Mouse (Mus musculus) thymus, adult 2 months (tissue): ENCODE data around the gene Vav1. TPM values are rescaled to one million over a fixed set of nuclear protein-coding genes. Genes with fewer than 3 reads are reported as not detected.
"Not testable (repeated sequence)": the region's sequence is repeated elsewhere in the genome, so short reads cannot be mapped to it uniquely, and the experiment has no call there.

Experiments used
- DNase-seq: peaks from one replicate; pipeline ENCODE4 v3.0.0; 2021
- H3K27ac ChIP-seq: fragments of 200-500 bp; 2 replicates; pipeline ENCODE4 v1.5.1; 2012; ENCODE audit warnings: low read length, control low read depth; ENCODE audit not compliant: control insufficient read depth, insufficient read depth
- H3K27me3 ChIP-seq: fragments of 200-500 bp; 2 replicates; pipeline ENCODE4 v1.6.1; 2012; ENCODE audit warnings: mild to moderate bottlenecking, low read length, moderate library complexity, mixed read lengths; ENCODE audit not compliant: control insufficient read depth, insufficient read depth
- H3K36me3 ChIP-seq: fragments of 200-500 bp; 2 replicates; pipeline ENCODE4 v1.6.1; 2012; ENCODE audit warnings: mild to moderate bottlenecking, low read length, moderate library complexity; ENCODE audit not compliant: control insufficient read depth, insufficient read depth
- H3K4me1 ChIP-seq: fragments of 200-500 bp; replicated peaks from 2 replicates; pipeline ENCODE4 v1.6.1; 2012; ENCODE audit warnings: low read length; ENCODE audit not compliant: control insufficient read depth, insufficient read depth
- H3K4me3 ChIP-seq: fragments of 200-500 bp; 2 replicates; pipeline ENCODE4 v1.5.1; 2012; ENCODE audit warnings: mild to moderate bottlenecking, low read length, control low read depth, moderate library complexity; ENCODE audit not compliant: control insufficient read depth, insufficient read depth
- CTCF ChIP-seq: fragments of 200-500 bp; IDR thresholded peaks from 2 replicates; pipeline ENCODE4 v1.5.1; 2012; ENCODE audit warnings: mild to moderate bottlenecking, control low read depth, low read length, moderate library complexity, borderline replicate concordance; ENCODE audit not compliant: control insufficient read depth, poor library complexity, insufficient read depth; ENCODE audit errors: extremely low read depth
- POLR2A ChIP-seq: fragments of 200-500 bp; IDR thresholded peaks from 2 replicates; pipeline ENCODE4 v1.6.1; 2012; ENCODE audit warnings: mild to moderate bottlenecking, low read length, control low read depth, moderate library complexity; ENCODE audit not compliant: control insufficient read depth, poor library complexity, insufficient read depth; ENCODE audit errors: extremely low read depth
- WGBS: fragments of 180-500 bp; shearing (Covaris S2); methylation state at CpG from one replicate; pipeline ENCODE4 v1.1.7; 2018; 5-methylcytosine and 5-hydroxymethylcytosine counted together
- polyA plus RNA-seq: library from polyadenylated mRNA; depleted of rRNA; stranded (reverse); fragments of >200 nt; gene quantifications from 2 replicates; pipeline ENCODE4 v1.2.3, GENCODE M21; 2012

Vav1 gene
- polyA plus RNA-seq, 1 experiment = 137 TPM

DNA sequence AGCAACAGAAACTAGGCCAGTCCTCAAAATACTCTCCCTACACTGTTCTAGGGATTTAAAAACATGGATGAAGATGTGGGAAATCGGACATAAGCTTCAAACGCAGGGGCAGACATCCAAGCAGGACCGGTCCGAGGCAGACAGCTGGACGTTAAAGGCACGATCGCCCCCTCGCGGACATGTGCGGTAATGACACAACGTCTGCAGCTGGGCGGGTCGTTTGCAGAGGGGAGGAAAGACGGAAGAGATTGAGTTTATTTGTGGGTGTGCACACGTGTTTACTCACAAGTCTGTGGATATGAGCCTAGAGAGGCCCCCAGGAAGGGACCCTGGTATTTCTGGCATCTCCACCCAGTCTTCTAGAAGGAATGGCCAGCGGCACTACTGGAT, 55.9 kb downstream of the Vav1 start:
- TF ChIP-seq POLR2A (no peak), CTCF (peak; percentile 90)
- Histone ChIP-seq H3K36me3 (no peaks in the 10 kb centered on the region), H3K4me1 (peaks cover 9% of the 10 kb centered on the region), H3K27ac (no peak overlapping the region), H3K27me3 (no peaks in the 10 kb centered on the region), H3K4me3 (no peak overlapping the region)
- 6% methylated on average over 16 of the region's 16 CpGs for WGBS
- DNase-seq = peak; percentile 84

GRCm38 (mm10) chr17:57335194-57335593, 56.3 kb downstream of the Vav1 start:
- 43% methylated on average over 9 of the region's 9 CpGs for WGBS
- not testable (repeated sequence) for H3K27me3 ChIP-seq, H3K4me1 ChIP-seq, H3K4me3 ChIP-seq, H3K36me3 ChIP-seq, H3K27ac ChIP-seq, DNase-seq

- peaks cover 9% of the 10 kb centered on the region for H3K4me1 ChIP-seq
- no peak overlapping the region for H3K4me3 ChIP-seq
- H3K36me3 ChIP-seq = no peaks in the 10 kb centered on the region
- peak; percentile 89 for DNase-seq
- 14% methylated on average over 11 of the region's 11 CpGs for WGBS
- H3K27me3 ChIP-seq = no peaks in the 10 kb centered on the region
- TF ChIP-seq CTCF = peak; percentile 85
- no peak for TF ChIP-seq POLR2A
- H3K27ac ChIP-seq = no peak overlapping the region
Measured at GRCm38 (mm10) chr17:57335673-57336303, 56.9 kb downstream of the Vav1 start.

DNA sequence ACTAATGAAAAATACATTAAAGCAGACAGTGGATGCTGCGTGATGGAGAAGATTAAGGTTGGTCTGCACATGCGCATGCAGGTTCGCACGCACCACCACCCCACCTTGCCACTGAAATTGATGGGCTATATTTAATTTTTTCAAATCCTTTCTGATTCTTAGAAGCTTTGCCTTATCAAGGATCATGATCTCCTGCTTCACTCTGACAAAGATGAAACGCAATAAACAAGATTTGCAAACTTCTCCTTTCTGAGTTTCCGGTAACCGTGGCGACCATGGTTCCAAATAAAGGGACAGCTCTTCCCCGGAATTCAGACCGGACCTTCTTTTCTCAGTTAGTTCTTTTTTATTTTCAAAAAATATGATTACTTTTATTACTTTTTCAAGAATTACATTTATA, 59.1 kb downstream of the Vav1 start:
- 2% methylated on average over 10 of the region's 10 CpGs for WGBS
- H3K27ac ChIP-seq = no peak overlapping the region
- H3K27me3 ChIP-seq = no peaks in the 10 kb centered on the region
- no peak overlapping the region for H3K4me3 ChIP-seq
- H3K36me3 ChIP-seq = no peaks in the 10 kb centered on the region
- no peak for TF ChIP-seq CTCF
- no peak for TF ChIP-seq POLR2A
- peaks cover 16% of the 10 kb centered on the region for H3K4me1 ChIP-seq
- DNase-seq = no peak

DNA sequence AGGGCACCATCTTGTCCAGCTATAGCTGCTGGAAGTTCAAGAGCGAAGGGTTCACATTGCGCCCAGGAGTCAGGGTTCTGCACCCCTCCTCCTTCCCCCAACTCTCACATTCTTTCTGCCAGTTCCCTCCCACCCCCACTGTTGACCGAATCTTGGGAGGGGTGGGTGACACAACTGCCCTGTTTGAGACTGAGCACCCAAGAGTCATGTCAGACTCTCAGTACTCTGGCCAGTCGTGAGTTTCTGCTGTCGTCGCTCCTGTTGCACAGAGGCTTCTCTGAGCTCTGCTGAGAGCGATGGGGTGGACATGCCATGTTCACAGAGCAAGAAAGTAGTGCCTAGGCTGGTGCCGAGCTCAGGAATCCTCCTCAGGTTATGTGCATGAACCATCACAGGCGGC, 60.4 kb downstream of the Vav1 start:
- DNase-seq = no peak
- H3K4me1 ChIP-seq = peaks cover 16% of the 10 kb centered on the region
- no peak overlapping the region for H3K27ac ChIP-seq
- 85% methylated on average over 9 of the region's 9 CpGs for WGBS
- no peak for TF ChIP-seq POLR2A
- no peak for TF ChIP-seq CTCF
- H3K27me3 ChIP-seq = no peaks in the 10 kb centered on the region
- no peaks in the 10 kb centered on the region for H3K36me3 ChIP-seq
- H3K4me3 ChIP-seq = no peak overlapping the region

- DNase-seq = no peak
- Histone ChIP-seq H3K27ac (no peak overlapping the region), H3K4me3 (no peak overlapping the region), H3K36me3 (no peaks in the 10 kb centered on the region), H3K27me3 (no peaks in the 10 kb centered on the region), H3K4me1 (peaks cover 16% of the 10 kb centered on the region)
- TF ChIP-seq CTCF = no peak
- no peak for TF ChIP-seq POLR2A
- 6% methylated on average over 4 of the region's 4 CpGs for WGBS
Measured at GRCm38 (mm10) chr17:57341568-57341967, 62.7 kb downstream of the Vav1 start.

- Histone ChIP-seq H3K36me3 (no peaks in the 10 kb centered on the region), H3K4me1 (peaks cover 10% of the 10 kb centered on the region), H3K4me3 (no peak overlapping the region), H3K27ac (no peak overlapping the region), H3K27me3 (no peaks in the 10 kb centered on the region)
- TF ChIP-seq CTCF (no peak), POLR2A (no peak)
- WGBS = 9% methylated on average over 2 of the region's 2 CpGs
- no peak for DNase-seq
Measured at GRCm38 (mm10) chr17:57344029-57344707, 65.3 kb downstream of the Vav1 start.
